Comparison of ENCODE assay signal across 8 mouse cellular contexts in genomic region chr13:51793425-51793891, GRCm38 (mm10). TPM values are rescaled to one million over a fixed set of nuclear protein-coding genes. Genes with fewer than 3 reads are reported as not detected.
DNase-seq lines count a peak whose midpoint lies in the region; ATAC-seq lines count a peak whose summit lies in the region.

Gene Sema4d (minus strand): TSS chr13:51793747.

- intact Hi-C loops in gastrocnemius, postnatal 14 days (cut with DNase I; ENCODE audit: low total_unique reads): no loop called here
- intact Hi-C loops in left cerebral cortex, postnatal 25 days (cut with DNase I): no loop called here

- peak; percentile 41 for DNase-seq in adrenal gland, adult 18-20 months (ENCODE audit: low spot score in 2 of 2)
- DNase-seq in cerebellum, postnatal 25 days: peak; percentile 84 to 91
- DNase-seq in gastrocnemius, postnatal 14 days: peak; percentile 54
- DNase-seq in left cerebral cortex, postnatal 25 days (ENCODE audit: low spot score in 2 of 2): peak; percentile 64 to 75
- DNase-seq in right cerebral cortex, postnatal 25 days: peak; percentile 78
- DNase-seq in urinary bladder, postnatal 4 days (ENCODE audit: low spot score in 2 of 2): peak; percentile 26 to 65

- ATAC-seq in inflammation-experienced regulatory T-cells, adult 6 months: peak; percentile 17
- peak; percentile 71 for ATAC-seq in megakaryocyte progenitor cell, adult 5-6 weeks (replicated peaks; ENCODE audit: poor library complexity)

RNA-seq across cellular contexts. Expression of gene Sema4d, which starts in this region (rescaled TPM):
- total RNA-seq in adrenal gland, adult 18-20 months (2021): 10 to 100 TPM in 1 of 2 experiments, 1 to 10 TPM in 1; 8.0 to 13.5 TPM
- 100 to 1,000 TPM; 126 to 130 TPM for total RNA-seq in gastrocnemius, postnatal 14 days (2021)
- polyA plus RNA-seq in inflammation-experienced regulatory T-cells, adult 6 months (2017; shearing (Covaris generic)): 100 to 1,000 TPM; 111 to 154 (median 126) TPM
- total RNA-seq in left cerebral cortex, postnatal 25 days (2021): 10 to 100 TPM; 86.3 to 97.1 TPM
- 25.4 and 27.1 TPM in 2 replicates for total RNA-seq in megakaryocyte progenitor cell, adult 5-6 weeks (2015)
- total RNA-seq in megakaryocyte progenitor cell, adult 5-6 weeks (2017): 8.6 and 10.7 TPM in 2 replicates

Comparison
In these comparisons a context has a peak if more than half of its experiments do, and no peak if none do; other contexts are left out.
1. Peak in every context shown above with its lines: DNase-seq and ATAC-seq.